Mouse (Mus musculus) embryonic fibroblast, embryonic 13.5 days (primary cell): ENCODE measurements around the gene Tsks.

Source experiments
- CTCF ChIP-seq: IDR thresholded peaks from 2 replicates; pipeline ENCODE4 v1.5.1; 2011; ENCODE audit warnings: mild to moderate bottlenecking, control low read depth, low read length, moderate library complexity, borderline replicate concordance; ENCODE audit not compliant: insufficient read depth
- POLR2A ChIP-seq: IDR thresholded peaks from 2 replicates; pipeline ENCODE4 v1.6.1; 2011; ENCODE audit warnings: low read depth, mild to moderate bottlenecking, control low read depth, low read length, moderate library complexity

- no peak for TF ChIP-seq POLR2A
- TF ChIP-seq CTCF, result no peak
These were observed 17.0 kb downstream of the Tsks start for GRCm38 (mm10) chr7:44959874-44960511.
